Mouse (Mus musculus) spleen, adult 2 months (tissue): ENCODE data around the gene Sema3c.

Experiments
- CTCF ChIP-seq: fragments of 200-500 bp; IDR thresholded peaks from 2 replicates; pipeline ENCODE4 v1.5.1; 2011; ENCODE audit warnings: mild to moderate bottlenecking, inconsistent platforms; ENCODE audit not compliant: insufficient read depth, insufficient read length, insufficient replicate concordance; ENCODE audit errors: extremely low read depth
- POLR2A ChIP-seq: fragments of 200-500 bp; IDR thresholded peaks from 2 replicates; pipeline ENCODE4 v1.6.1; 2011; ENCODE audit warnings: low read depth, low read length, inconsistent platforms

- TF ChIP-seq CTCF (no peak), POLR2A (no peak)
These were observed 17.8 kb downstream of the Sema3c start for GRCm38 (mm10) chr5:17591908-17592307.
